ENCODE assay signal across 20 mouse cellular contexts in genomic region chr2:62231271-62231670, GRCm38 (mm10).
DNase-seq lines count a peak whose midpoint lies in the region; ATAC-seq and TF ChIP-seq lines count a peak whose summit lies in the region.
"Had no signal": no experiment of that assay in that cellular context is flagged by ENCODE, and none has a peak within 500 bp of the region (broad histone marks: within the 10 kb centered on the region; RNA-seq: fewer than 3 reads in every experiment).

No protein-coding gene starts in this region.

- no peak for TF ChIP-seq POLR2A in brain, embryonic 14.5 days (IDR thresholded peaks at IDR 0.05; ENCODE audit: borderline replicate concordance, extremely low read depth, insufficient read depth, insufficient read length, poor library complexity, severe bottlenecking)

- no peak for TF ChIP-seq CTCF in forebrain, postnatal 0 days (IDR thresholded peaks at IDR 0.05; ENCODE audit: low read depth)
- TF ChIP-seq CTCF in brain, embryonic 14.5 days (IDR thresholded peaks at IDR 0.05; ENCODE audit: borderline replicate concordance, extremely low read depth, insufficient read depth, insufficient read length): no peak

- H3K4me3 ChIP-seq in forebrain, postnatal 0 days (ENCODE audit: low read depth, low read length): no peak overlapping the region
- no peak overlapping the region for H3K4me3 ChIP-seq in forebrain, embryonic 12.5 days (replicated peaks)
- H3K4me3 ChIP-seq: embryonic facial prominence, embryonic 12.5 days; heart, embryonic 13.5 days; hindbrain, embryonic 12.5 days had no signal

- no peak for DNase-seq in cerebellum, adult 11 months
- DNase-seq in cerebellum, postnatal 10 days: peak; percentile 18 to 20
- DNase-seq in cerebellum, postnatal 4 days (ENCODE audit: low spot score in 2 of 2): no peak
- DNase-seq in forebrain, postnatal 0 days: peak; percentile 14
- peak; percentile 80 for DNase-seq in brain, embryonic 14.5 days (ENCODE audit: low read depth)
- DNase-seq: adrenal gland, postnatal 14 days; gastrocnemius, postnatal 36 days; heart, adult 11 months; heart, postnatal 4 days; kidney, adult 8-10 months had no signal

- no peak overlapping the region for H3K27ac ChIP-seq in forebrain, postnatal 0 days (ENCODE audit: low read depth, low read length)
- H3K27ac ChIP-seq in forebrain, embryonic 12.5 days: no peak overlapping the region
- H3K27ac ChIP-seq: embryonic facial prominence, embryonic 12.5 days; heart, embryonic 13.5 days; hindbrain, embryonic 12.5 days had no signal

- H3K4me1 ChIP-seq in forebrain, postnatal 0 days (ENCODE audit: insufficient read depth): no peaks in the 10 kb centered on the region
- no peaks in the 10 kb centered on the region for H3K4me1 ChIP-seq in forebrain, embryonic 12.5 days
- H3K4me1 ChIP-seq: embryonic facial prominence, embryonic 12.5 days; heart, embryonic 13.5 days; hindbrain, embryonic 12.5 days had no signal

- no peak overlapping the region for H3K9ac ChIP-seq in forebrain, postnatal 0 days
- H3K9ac ChIP-seq in forebrain, embryonic 12.5 days: no peak overlapping the region
- H3K9ac ChIP-seq: embryonic facial prominence, embryonic 12.5 days; heart, embryonic 13.5 days; hindbrain, embryonic 12.5 days had no signal

- H3K36me3 ChIP-seq in forebrain, postnatal 0 days (ENCODE audit: insufficient read depth): no peaks in the 10 kb centered on the region
- H3K36me3 ChIP-seq in forebrain, embryonic 12.5 days (replicated peaks): no peaks in the 10 kb centered on the region
- H3K36me3 ChIP-seq: embryonic facial prominence, embryonic 12.5 days; heart, embryonic 13.5 days; hindbrain, embryonic 12.5 days had no signal

- no peaks in the 10 kb centered on the region for H3K27me3 ChIP-seq in forebrain, postnatal 0 days (ENCODE audit: insufficient read depth, low read length)
- no peaks in the 10 kb centered on the region for H3K27me3 ChIP-seq in forebrain, embryonic 12.5 days
- H3K27me3 ChIP-seq: embryonic facial prominence, embryonic 12.5 days; heart, embryonic 13.5 days; hindbrain, embryonic 12.5 days had no signal

- no peak overlapping the region for H3K4me2 ChIP-seq in forebrain, postnatal 0 days (ENCODE audit: low read depth)
- H3K4me2 ChIP-seq in forebrain, embryonic 12.5 days: no peak overlapping the region
- H3K4me2 ChIP-seq: embryonic facial prominence, embryonic 12.5 days; heart, embryonic 13.5 days; hindbrain, embryonic 12.5 days had no signal

- WGBS in forebrain, postnatal 0 days: 50% methylated on average over 2 of the region's 2 CpGs
- 72% methylated on average over 2 of the region's 2 CpGs for WGBS in forebrain, embryonic 12.5 days

- no peaks in the 10 kb centered on the region for H3K9me3 ChIP-seq in forebrain, postnatal 0 days (ENCODE audit: low read length)
- no peaks in the 10 kb centered on the region for H3K9me3 ChIP-seq in forebrain, embryonic 12.5 days
- H3K9me3 ChIP-seq: embryonic facial prominence, embryonic 12.5 days; heart, embryonic 13.5 days; hindbrain, embryonic 12.5 days had no signal

- peak; percentile 45; the same call in 1 of the 2 replicates for ATAC-seq in cerebellum, adult (ENCODE audit: insufficient number of reproducible peaks, low FRiP score, low TSS enrichment)
- no peak for ATAC-seq in forebrain, postnatal 0 days
- ATAC-seq in forebrain, embryonic 12.5 days (ENCODE audit: low FRiP score): no peak
- ATAC-seq: activated CD4-positive, CD25-positive, alpha-beta regulatory T cell, adult 4 months; hindbrain, embryonic 16.5 days; inflammation-experienced regulatory T-cells, adult 6 months; intestine, postnatal 0 days; Patski had no signal

Comparison
In these comparisons a context has a peak if more than half of its experiments do, and no peak if none do; other contexts are left out.
1. DNase-seq: peak in cerebellum, postnatal 10 days (2 of 2), forebrain, postnatal 0 days (single experiment) and brain, embryonic 14.5 days (single experiment); none in cerebellum, adult 11 months (single experiment) and cerebellum, postnatal 4 days (0 of 2).